Mouse (Mus musculus): ENCODE measurements around the gene Trim72. TPM values are rescaled to one million over a fixed set of nuclear protein-coding genes. Genes with fewer than 3 reads are reported as not detected.
A peak's percentile ranks its signal among the peaks of the same experiment; 100 is the strongest.
"Not testable (repeated sequence)": the region's sequence is repeated elsewhere in the genome, so short reads cannot be mapped to it uniquely, and the experiment has no call there.

Gene Trim72
- total RNA-seq, 1 experiment from 2014 or later = not detected

DNA sequence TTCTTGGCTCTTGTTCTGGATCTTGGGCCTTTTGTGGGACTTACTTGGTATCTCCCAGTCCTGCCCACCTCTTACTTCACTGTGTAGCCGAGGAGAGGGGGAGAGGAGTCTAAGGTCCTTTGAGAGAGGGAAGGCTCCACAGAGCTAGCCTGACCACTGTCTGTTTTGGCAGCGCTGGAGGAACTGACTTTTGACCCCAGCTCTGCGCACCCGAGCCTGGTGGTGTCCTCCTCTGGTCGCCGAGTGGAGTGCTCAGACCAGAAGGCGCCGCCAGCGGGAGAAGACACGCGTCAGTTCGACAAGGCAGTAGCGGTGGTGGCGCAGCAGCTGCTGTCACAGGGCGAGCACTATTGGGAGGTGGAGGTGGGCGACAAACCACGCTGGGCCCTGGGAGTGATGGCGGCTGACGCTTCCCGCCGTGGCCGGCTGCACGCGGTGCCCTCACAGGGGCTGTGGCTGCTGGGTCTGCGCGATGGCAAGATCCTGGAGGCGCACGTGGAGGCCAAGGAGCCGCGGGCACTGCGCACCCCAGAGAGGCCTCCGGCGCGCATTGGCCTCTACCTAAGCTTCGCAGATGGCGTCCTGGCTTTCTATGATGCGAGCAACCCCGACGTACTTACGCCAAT lies 6.1 kb downstream of the Trim72 start:
- no peak for DNase-seq

DNA sequence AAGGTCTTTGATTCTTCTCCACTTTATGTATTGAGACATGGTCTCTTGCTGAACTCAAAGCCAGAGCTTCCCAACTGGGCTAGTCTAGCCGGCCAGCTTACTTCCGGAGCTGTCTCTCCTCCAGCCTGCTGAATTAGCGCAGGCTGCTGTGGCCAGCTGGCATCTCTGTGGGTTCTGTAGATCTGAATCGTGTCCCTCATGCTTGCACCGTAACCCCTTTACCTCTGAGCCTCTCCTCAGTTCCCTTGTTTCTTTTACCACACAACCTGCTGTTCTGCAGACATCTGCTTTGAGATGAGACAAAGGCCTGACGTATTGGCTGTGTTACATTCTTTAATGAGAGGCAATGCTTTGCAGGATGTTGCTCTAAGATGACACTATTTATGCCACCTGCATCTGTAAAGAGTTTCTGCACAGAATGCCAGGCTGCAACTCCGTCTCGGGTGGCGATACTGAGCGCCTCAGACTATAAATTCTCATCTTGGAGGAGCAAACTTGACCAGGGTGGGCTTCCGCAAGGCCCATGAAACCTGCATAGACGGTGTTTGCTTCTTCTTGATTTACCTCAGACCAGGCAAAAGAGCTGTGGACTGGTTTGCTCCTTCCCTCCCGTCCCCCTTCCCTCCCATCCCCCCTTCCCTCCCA lies 8.5 kb downstream of the Trim72 start:
- no peak for DNase-seq

DNA sequence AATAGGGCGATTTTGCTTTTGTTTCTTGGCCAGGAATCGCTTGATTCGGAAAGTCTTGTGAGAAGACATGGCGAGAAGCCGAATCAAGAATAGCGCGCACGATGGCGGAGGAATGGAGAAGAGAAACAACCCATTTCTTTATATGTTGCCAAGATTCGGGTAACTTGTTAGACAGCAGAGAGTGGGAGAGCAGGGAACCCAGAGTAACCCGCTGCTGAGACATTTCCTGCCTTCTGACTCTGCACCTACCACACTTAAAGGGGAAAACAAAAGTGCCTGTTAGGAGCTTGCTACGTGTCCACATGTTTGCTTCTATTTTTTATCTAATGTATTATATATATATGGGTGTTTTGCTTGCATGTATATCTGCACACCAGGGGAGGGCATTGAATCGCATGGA lies 9.4 kb downstream of the Trim72 start:
- DNase-seq = no peak

DNA sequence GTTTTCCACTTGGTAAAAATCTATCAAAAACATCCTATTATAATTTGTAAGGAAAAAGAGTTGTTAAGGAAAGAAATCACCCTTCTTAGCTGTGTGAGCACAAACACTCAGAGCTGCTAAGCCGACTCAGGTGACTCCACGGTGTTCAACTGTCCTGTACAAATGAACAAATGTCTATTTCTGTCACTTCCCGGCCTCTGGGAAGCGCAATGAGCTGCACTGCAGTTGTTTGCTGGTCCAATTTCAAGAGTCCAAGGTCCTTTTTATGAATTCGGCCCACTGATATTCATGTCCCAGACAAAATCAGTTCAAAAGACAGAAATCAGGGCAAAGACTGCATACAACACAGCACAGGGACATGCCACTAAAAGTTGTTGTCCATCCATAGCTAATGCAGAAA lies 12.4 kb downstream of the Trim72 start:
- not testable (repeated sequence) for DNase-seq

DNA sequence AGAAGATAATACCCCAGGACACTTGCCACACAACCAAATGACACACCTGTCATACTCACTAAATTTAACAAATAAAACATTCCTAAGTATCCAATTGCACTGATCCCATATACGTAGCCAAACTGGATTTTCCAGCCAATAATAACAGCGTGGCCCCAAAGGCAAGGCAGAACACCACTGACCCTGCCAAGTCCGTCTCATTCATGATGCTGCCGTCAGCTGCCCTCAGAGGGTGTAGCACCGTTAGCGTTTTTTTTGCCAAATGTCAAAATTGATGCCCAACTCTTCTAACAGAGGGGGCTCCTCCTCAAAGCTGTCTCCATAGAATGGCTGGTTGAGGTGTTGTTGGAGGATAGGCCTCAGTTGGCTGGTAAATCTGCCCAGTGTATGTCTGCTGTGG lies 12.9 kb downstream of the Trim72 start:
- no peak for DNase-seq

DNA sequence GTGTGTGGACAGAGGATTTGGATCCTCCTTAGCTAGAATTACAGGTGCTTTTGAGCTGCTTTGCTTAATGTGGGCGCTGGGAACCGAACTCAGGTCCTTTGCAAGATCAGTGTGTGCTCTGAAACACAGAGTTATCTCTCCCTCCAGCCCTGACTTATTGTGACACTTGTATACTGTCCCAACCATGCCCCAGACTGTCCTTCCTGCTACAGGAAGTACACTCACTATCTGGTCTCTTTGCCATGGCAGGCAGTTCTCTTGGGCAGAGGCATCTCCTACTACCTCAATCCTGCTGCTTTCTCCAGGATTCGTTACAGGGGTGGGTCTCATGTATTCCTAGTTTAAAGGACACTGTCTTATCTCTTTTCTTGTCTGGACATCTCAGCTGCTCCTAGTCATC lies 14.5 kb downstream of the Trim72 start:
- DNase-seq = no peak

DNA sequence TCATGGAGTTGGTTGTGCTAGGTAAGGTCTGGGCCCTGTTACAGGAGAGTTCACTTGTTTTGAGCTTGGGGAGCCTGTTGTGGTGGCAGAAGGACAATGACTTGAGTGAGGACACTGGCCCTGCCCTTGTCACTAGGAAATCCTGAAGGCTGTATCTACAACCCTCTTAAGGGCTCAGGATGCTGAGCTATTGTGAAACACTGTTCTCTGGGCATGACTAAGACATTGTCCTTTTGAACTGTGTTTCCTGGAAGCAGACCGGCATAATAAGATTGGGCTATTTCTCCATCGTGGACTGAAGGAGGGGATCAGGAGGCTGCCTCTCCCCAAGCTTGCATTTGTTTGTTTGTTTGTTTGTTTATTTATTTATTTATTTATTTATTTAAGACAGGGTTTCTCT lies 15.4 kb downstream of the Trim72 start:
- DNase-seq = no peak

DNA sequence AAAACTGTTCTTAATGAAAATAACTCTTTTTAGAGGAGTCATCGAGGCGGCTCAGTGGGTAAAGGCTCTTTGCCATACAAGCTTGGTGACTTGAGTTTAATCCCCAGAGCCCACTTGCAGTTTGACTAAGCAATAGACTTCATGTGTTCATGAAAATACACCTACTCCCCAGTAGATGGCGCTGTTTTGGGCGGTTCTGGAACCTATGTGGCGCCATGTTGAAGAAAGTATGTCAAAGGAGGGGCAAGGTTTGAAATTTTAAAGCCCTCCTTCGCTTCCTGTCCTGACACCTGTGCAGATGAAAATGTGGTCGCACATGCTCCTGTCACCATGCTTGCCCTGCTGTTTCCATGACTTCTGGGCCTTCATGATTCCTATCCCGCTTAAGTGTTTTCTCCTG lies 19.2 kb downstream of the Trim72 start:
- DNase-seq = no peak

DNA sequence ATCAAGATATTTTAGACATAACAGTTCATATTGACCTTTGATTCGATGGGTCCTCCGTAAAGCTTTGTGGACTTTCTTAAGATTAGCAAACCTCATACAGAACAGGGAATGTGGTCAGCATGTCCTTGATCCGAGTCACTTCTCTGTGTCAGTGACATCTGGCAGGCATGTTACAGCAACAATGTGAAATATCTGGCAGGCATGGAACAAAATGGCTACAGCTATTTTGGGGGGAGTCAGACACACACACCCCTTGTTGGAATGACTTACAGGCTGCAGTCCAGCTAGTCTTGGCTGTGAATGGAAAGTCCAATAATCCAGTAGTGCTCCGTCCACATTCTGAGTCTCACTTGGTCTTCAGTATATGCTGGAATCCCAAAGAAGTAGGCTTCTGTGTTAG lies 19.8 kb downstream of the Trim72 start:
- no peak for DNase-seq

DNA sequence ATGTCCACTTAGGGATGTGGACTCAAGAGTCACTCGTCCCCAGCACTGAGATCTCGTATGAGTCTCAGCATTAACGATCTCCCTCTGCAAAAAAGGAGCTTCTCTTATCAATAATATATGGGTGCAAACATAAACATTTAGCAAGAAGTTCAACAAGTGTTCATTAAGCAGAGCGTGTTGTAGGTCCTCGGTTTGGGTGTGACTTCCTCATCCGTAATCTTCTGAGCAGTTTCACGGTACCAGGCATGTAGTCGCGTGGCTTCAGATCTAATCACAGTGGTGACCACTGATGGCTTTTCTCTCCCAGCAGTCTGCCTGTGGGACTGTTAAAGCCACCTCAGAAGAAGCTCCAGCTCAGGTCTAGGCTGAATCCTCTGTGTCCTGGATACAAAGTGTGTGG lies 20.6 kb downstream of the Trim72 start:
- DNase-seq = no peak

DNA sequence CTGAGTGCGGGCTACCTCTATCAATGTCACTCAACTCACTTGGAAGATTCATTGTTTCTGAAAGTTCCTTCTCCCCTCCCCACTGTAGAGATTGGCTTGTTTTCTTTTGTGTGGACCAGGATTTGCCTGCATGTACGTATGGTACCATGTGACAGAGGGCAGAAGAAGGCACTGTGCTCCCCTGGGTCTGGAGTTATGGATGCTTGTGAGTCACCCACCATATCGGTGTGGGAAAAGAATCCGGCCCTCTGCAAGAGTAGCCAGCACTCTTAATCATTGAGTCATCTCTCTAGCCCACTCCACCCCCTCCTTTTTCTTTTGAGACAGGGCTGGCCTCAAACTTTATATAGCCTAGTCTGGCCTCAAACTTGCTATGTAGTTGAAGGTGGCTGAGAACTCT lies 21.2 kb downstream of the Trim72 start:
- peak; percentile 13 for DNase-seq

DNA sequence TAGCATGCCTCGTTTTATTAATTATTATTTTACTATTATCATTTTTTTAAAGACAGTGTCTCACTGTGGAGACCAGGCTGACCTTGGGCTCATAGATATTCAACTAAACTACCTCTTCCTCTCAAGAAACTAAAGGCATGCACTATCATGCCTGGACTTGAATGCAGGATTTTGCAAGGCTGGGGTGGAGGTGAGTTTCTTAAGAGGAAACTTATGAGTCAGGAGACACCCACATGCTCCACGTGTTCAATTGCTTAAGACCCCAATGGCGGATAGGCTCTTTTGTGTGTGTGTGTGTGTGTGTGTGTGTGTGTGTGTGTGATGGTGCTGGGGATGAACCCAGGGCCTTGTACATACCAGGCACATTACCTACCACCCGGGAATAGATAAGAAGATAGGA lies 21.6 kb downstream of the Trim72 start:
- no peak for DNase-seq

DNA sequence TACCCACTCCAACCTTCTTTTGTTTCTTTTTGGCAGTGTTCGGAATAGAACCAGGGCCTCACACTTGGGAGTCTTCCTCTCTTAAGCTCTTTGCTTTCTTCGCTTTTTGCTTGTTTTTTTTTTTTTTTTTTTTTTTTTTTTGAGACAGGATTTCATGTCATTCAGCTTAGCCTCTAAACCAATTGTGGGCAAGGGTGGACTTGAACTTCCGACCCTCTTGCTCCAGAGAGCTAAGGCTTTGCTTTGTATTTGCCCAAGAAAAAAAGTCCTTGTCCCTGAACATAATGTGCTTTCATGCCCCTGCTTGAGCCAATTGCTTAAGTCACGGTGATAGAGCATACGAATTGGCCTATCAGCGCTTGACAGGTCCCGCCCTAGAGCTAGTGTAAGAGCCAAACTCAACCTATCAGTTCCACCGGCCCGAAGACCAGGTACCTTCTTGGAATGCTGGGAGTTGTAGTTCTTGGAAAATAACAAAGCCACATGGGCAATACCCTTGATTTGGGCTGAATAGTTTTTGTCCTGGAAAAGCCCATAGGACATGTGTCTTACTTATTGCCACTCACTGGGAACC lies 27.7 kb downstream of the Trim72 start:
- peak; percentile 29 for DNase-seq

DNA sequence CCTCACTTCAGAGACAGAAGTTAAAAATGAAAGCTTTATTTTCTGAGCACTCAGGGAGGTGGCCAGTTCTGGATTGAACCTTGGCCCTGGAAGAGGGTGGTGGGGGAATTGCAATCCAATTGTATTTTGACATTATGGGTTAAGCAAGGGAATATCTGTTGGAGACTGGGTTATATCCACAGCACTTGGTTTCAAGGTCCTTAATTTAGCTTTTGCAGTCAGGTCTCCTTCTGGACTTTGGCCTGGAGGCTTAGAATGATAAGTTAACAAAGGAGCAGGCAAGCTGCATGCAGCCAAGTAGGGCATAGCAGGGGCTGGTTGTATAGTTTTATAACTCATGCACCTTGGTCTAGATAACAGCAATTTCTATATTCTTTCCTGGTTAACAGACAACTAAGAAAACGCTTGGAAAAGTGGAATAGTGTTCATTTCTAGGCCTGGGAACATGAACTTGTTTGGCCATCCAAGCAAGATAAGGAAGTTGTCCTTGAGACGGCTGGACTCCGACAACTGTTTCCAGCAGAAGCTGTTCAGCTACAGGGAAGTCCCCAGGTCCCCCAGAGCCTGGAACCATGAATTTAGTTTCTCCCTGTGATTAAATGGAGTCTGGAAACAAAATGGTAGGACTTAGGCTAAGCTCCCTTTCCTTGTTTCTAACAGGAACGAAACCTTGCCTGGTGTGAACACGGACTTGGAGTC lies 28.7 kb downstream of the Trim72 start:
- no peak for DNase-seq

DNA sequence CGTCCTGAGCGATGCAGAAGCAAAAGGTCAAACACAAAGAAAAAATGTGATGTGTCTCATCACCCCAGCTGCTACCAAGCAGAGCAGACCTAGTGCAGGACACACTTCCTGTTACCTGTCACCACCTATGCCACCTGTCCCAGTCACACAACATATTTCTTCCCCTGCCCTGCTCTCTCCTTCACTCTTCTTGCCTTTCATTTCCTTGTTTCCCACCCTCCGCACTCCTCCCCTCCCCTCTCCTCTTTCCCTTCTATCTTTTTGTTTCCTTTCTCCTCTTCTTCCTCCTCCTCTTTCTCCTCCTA lies 29.2 kb downstream of the Trim72 start:
- DNase-seq = no peak

DNA sequence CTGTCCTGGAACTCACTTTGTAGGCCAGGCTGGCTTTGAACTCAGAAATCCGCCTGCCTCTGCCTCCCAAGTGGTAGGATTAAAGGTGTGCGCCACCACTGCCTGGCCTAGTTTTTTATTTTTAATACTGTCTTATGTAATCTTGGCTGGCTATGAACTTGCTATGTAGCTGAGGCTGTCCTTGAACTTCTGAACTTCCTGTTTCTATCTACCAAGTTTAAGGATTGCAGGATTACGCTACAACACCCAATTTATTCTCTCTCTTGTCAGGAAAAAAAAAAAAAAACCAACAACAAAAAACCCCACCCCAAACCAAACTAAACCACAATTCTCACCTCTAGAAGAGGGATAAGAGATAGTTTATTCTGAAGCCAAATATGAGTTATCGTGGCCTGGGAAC lies 29.9 kb downstream of the Trim72 start:
- no peak for DNase-seq

DNA sequence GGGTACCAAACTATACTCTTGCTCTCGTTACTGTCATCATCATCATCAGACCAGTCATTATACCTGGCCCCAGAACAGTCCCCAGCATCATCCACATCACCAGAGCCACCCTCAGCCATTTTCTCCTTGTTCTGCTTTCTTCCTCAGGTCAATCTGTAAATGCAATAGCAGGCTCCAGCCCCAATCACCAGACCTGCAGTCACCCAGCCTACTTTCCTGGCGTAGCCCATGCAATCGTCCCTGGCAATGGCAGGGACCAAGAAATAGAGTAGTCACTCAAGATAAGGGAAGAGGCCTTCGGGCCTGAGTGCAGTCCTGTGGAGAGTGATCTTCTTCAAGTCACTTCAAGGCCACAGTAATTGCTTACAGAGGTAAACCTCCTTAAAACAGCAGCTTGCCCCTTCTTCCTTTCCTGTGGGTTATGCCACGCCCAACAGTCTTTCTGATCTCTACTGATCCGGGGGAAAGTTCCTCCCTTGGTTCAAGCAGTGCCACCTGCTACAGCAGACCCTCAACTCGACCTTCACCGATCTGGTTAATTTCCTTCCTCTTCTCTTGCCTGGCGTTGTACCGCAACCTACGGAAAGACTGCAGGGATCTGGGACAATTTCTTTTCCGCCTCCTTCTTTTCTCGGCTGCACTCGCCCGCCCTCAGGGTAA lies 38.5 kb downstream of the Trim72 start:
- DNase-seq = not testable (repeated sequence)

DNA sequence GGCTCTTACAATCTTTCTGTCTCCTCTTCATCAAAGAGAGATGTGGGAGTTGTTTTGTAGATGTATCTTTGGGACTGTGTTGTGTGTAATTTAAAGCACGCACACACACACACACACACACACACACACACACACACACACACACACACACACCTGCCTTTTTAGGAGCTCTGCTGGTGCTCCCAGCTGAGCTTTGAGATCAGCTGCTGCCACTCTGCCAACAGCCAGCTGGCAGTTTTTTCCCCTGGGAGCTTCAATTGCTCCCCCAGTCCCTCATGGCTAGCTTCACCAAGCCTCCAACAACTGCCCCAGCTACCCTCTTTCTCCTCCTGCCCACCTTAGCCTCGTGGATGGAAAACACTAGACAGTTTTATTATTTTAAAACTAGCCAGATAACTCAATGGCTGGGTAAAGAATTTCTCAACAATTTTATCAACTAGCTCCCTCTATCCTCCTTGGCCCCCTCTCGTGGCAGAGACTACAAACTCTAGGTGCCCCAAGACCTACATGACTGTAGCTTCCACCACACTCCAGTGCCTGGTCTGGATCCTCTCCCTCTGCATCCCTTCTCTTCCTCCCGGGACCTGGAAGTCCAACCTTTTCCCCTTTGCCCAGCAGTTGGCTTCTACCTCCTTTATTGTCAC lies 40.5 kb downstream of the Trim72 start:
- DNase-seq = peak; percentile 14

DNA sequence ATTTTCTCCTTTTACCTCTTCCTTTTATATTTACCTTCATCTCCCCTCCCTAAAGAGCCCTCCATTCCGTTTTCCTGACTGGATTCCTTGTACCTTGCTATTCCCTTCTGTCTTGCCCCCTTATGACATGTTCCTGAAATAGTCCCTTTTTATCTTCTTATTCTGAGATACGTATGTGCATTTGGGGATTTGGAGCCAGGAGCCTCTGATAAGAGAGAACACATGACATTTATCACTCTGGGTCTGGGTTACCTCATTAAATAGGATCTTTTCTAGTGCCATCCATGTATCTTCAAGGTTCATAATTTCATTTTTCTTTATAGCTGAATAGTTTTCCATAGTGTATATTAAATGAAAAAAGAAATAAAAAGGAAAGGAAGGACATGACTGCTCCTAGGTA lies 41.9 kb downstream of the Trim72 start:
- DNase-seq = no peak

DNA sequence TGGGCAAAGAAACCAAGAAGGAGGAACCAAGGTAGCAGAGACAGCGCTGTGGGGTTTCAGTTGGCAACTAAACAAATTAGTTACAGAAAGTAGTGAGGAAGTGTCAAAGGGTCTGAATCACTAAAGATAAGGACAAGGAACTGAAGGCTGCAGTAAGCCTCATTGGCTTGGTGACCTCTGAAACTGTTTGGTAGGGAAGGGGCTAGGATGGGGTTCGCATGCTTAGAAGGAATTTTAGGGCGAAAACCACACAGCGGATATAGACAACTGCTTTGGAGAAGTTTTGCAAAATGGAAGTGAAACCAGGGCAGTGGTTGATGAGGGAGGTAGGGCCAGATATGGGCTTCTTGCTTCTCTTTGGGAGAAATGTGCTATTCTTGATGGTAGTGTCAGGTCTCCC lies 45.1 kb downstream of the Trim72 start:
- DNase-seq = no peak

DNA sequence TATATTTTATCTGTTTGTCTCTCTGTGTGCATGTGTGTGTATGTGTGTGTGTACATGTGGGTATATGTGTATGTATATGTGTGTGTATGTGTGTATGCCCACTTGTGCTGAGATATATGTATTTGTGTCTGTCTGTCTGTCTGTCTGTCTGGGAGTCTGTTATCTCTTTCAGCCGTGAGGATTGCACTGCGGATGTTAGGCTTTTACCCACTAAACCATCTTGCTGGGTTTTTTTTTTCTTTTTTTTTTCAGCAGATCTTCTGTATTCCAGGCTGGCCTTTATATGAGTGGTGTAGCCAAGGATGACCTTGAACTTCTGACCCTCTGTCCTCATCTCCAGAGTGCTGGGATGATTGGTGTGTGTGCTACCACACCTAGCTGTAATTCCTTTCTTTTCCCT lies 45.5 kb downstream of the Trim72 start:
- no peak for DNase-seq

DNA sequence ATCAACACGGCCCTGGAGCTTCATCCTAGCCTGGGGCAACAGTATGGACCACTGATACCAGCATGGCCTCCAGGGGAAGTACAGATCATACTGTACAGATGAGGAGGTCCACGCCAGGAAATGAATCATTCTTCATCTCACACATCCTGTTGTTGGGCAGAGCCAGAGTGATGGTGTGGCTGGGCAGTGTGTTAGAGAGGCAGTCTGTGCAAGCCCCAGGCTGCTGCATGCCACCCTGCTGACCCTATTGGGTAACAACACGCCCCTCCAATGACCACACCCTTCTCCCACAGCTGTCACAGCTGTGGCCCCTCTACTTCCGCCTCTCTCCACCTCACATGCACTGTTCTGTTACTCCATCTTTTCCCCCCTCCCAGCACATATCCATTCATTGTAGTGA lies 47.0 kb downstream of the Trim72 start:
- no peak for DNase-seq

DNA sequence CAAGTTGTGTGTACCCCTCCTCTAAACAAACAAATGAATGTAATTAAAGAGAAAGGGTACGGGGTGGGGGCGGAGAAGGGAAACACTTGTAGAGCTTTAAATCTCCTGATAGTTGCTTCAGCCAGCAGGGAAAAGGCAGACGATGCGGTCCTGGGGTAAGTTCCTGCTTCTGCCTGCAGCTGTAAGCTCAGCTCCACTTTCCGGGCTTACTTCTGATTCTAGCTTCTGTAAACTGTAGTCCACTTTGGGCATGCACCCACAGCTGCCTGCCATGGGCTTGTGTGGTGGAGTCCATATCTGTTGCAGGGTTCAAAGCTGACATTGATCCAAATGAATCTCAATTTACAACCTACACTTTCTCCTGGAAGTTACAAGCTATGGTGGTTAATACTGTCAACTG lies 49.3 kb downstream of the Trim72 start:
- no peak for DNase-seq
